Mouse (Mus musculus) C3H10T1/2 (cell line): ENCODE measurements around the gene Pgm2l1. TPM values are rescaled to one million over a fixed set of nuclear protein-coding genes. Genes with fewer than 3 reads are reported as not detected.

Experiments used
- polyA plus RNA-seq, 2 experiments: library from polyadenylated mRNA; unstranded; fragments of >200 nt; fragmentation: generic; extraction: Trizol; gene quantifications; one replicate each; pipeline ENCODE4 v1.2.1; 2012; ENCODE audit warnings: missing spikeins in 2 of 2

The Pgm2l1 gene
- polyA plus RNA-seq, result under 1 TPM; 0.21 to 0.44 TPM

DNA sequence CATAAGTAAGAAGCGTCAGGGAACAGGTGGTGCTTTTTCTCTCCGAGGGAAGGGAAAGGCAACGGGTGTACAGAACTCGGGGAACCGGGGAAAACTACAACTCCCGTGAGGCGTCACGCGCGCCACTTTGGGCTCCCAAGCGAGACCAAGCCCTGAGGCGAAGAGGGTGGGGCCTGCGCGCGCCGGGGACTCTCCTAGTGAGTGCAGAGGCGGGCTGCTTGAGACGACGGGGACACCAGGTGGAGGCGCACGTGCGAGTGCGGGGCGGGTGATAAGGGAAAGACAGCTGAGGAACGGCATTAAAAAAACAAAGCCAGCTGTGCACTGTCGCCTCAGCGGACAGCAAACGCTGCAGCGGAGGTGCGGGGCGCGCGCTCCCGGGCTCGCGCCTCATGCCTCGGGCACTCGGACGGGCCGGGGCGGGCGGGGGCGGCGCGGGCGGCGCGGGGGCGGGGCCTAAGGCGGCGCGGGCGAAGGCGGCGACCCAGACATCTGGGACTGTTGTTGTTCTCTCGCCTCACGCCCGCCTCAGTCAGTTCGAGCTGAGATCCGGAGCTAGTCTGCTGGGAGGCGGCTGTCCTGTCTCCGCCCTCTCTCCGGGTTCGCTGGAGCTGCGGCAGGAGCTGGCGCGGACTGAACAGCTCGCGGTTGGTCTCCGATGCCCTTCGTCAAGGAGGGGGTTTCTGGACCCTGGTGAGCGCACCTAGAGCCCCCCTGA is at the start of gene Pgm2l1:
Gene Pgm2l1, plus strand, starts transcription at position 237 of the 718 bp plus-strand sequence.

DNA sequence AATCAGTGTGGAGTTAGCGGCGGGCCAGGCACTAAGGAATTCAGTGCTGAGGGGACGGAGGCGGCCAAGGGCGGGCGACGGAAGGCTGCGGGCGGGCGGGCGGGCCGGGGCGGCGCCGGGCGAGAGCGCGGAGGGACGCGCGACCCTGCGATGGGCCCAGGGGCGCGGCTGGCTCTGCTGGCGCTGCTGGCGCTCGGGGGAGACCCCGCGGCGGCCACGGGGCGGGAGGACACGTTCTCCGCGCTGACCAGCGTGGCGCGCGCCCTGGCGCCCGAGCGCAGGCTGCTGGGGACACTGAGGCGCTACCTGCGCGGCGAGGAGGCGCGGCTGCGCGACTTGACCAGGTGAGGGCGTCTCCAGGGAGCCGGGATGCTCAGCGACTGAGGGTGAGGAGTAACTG is 58.2 kb downstream of the Pgm2l1 start, which contains the start of gene P4ha3:
Gene P4ha3, plus strand, starts transcription at position 138 of the 400 bp plus-strand sequence.

Other genes starting within 250 kb of the Pgm2l1 start
- 1 to 10 TPM in 1 of 2 experiments, under 1 TPM in 1; 0.75 to 5.1 TPM for gene Rnf169, start 246.9 kb upstream of the Pgm2l1 start, polyA plus RNA-seq
- not detected for gene Chrdl2, start 221.2 kb upstream of the Pgm2l1 start, polyA plus RNA-seq
- gene Pold3, start 105.8 kb upstream of the Pgm2l1 start, polyA plus RNA-seq, result 1 to 10 TPM; 4.1 to 7.6 TPM
- gene Lipt2, start 68.1 kb upstream of the Pgm2l1 start, polyA plus RNA-seq, result 1 to 10 TPM; 5.2 to 5.5 TPM
- gene Kcne3, start 50.9 kb upstream of the Pgm2l1 start, polyA plus RNA-seq, result not detected
- gene P4ha3, start 58.1 kb downstream of the Pgm2l1 start, polyA plus RNA-seq, result 10 to 100 TPM in 1 of 2 experiments, 1 to 10 TPM in 1; 5.3 to 44.7 TPM
- gene C2cd3, start 144.8 kb downstream of the Pgm2l1 start, polyA plus RNA-seq, result 1 to 10 TPM; 1.1 to 9.2 TPM
- gene Ppme1, start 144.9 kb downstream of the Pgm2l1 start, polyA plus RNA-seq, result 10 to 100 TPM; 10.9 to 26.6 TPM
- gene Ucp3, start 245.6 kb downstream of the Pgm2l1 start, polyA plus RNA-seq, result under 1 TPM in 1 of 2 experiments, not detected in 1; 0.05 TPM